Mouse (Mus musculus) bone marrow macrophage, adult 2 months (primary cell): ENCODE results near the gene Trim72.

Experiments
- CTCF ChIP-seq: IDR thresholded peaks from 2 replicates; pipeline ENCODE4 v1.5.1; 2012; ENCODE audit warnings: low read depth, mild to moderate bottlenecking, low read length, moderate library complexity
- POLR2A ChIP-seq: IDR thresholded peaks from 2 replicates; pipeline ENCODE4 v1.6.1; 2012; ENCODE audit warnings: mild to moderate bottlenecking, low read depth, low read length, borderline replicate concordance

GRCm38 (mm10) chr7:128012136-128012780 lies 8.5 kb downstream of the Trim72 start:
- TF ChIP-seq POLR2A = no peak
- no peak for TF ChIP-seq CTCF
